Mouse (Mus musculus) embryonic facial prominence, embryonic 13.5 days (tissue): ENCODE measurements around the gene Akt1. TPM values are rescaled to one million over a fixed set of nuclear protein-coding genes. Genes with fewer than 3 reads are reported as not detected.

ENCODE experiments used
- ATAC-seq: fragments of 200-750 bp; cut with Nextera tagmentation; 2 replicates; pipeline ENCODE4 v1.8.0; 2017; ENCODE audit warnings: low read depth; ENCODE audit not compliant: insufficient number of reproducible peaks, insufficient read depth, low FRiP score, low TSS enrichment
- H3K27ac ChIP-seq: fragments of 300-500 bp; sonication (generic); 2 replicates; pipeline ENCODE4 v1.5.1; 2015; ENCODE audit warnings: moderate library complexity, mild to moderate bottlenecking, inconsistent platforms
- H3K27me3 ChIP-seq: fragments of 300-500 bp; sonication (generic); 2 replicates; pipeline ENCODE4 v1.6.1; 2015; ENCODE audit warnings: mild to moderate bottlenecking, inconsistent platforms
- H3K36me3 ChIP-seq: fragments of 300-500 bp; sonication (generic); 2 replicates; pipeline ENCODE4 v1.6.1; 2015; ENCODE audit warnings: mild to moderate bottlenecking, inconsistent platforms
- H3K4me1 ChIP-seq: fragments of 300-500 bp; sonication (generic); 2 replicates; pipeline ENCODE4 v1.6.1; 2015; ENCODE audit warnings: inconsistent platforms
- H3K4me2 ChIP-seq: fragments of 300-500 bp; sonication (generic); 2 replicates; pipeline ENCODE4 v1.6.1; 2015; ENCODE audit warnings: moderate library complexity, mild to moderate bottlenecking, inconsistent platforms
- H3K4me3 ChIP-seq: fragments of 300-500 bp; sonication (generic); 2 replicates; pipeline ENCODE4 v1.5.1; 2015; ENCODE audit warnings: mild to moderate bottlenecking, inconsistent platforms
- H3K9ac ChIP-seq: fragments of 300-500 bp; sonication (generic); 2 replicates; pipeline ENCODE4 v1.6.1; 2015; ENCODE audit warnings: mild to moderate bottlenecking, inconsistent platforms
- H3K9me3 ChIP-seq: fragments of 300-500 bp; sonication (generic); 2 replicates; pipeline ENCODE4 v1.6.1; 2016; ENCODE audit warnings: inconsistent platforms
- WGBS: fragments of 180-500 bp; shearing (Covaris S2); methylation state at CpG from one replicate; pipeline ENCODE4 v1.1.7; 2015; ENCODE audit warnings: mixed read lengths; 5-methylcytosine and 5-hydroxymethylcytosine counted together
- polyA plus RNA-seq: library from polyadenylated mRNA; unstranded; fragments of >200 nt; fragmentation: Nextera tagmentation; extraction: Ambion mirVana; gene quantifications from 2 replicates; pipeline ENCODE4 v1.2.1, GENCODE M21; 2015

Gene Akt1
- polyA plus RNA-seq, 1 experiment from 2014 or later, result 49.7 TPM

DNA sequence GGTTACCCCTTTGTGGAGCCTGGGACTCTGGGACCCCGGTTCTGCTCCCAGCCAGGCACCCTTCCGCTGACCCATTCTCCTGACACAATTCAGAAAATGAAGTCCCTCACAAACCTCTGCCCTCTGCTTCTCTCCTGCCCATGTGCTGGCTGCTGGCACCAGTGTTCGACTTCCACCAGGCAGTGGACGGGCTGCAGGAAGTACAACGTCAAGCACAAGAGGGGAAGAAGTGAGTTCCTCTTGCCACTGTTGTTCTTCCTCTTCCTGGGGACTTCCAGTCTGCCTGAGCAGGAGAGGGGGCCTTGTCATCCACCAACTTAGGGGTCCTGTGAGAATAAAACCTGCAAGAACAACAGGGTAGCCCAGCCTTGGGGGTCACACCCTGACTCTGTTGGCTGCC is 41.8 kb downstream of the Akt1 start:
- no peak overlapping the region for H3K4me3 ChIP-seq
- no peaks in the 10 kb centered on the region for H3K9me3 ChIP-seq
- no peak overlapping the region for H3K27ac ChIP-seq
- no peak overlapping the region for H3K9ac ChIP-seq
- H3K36me3 ChIP-seq, result no peaks in the 10 kb centered on the region
- 78% methylated on average over 5 of the region's 5 CpGs for WGBS
- no peaks in the 10 kb centered on the region for H3K27me3 ChIP-seq
- no peak for ATAC-seq
- no peak overlapping the region for H3K4me2 ChIP-seq
- peaks cover 14% of the 10 kb centered on the region for H3K4me1 ChIP-seq

DNA sequence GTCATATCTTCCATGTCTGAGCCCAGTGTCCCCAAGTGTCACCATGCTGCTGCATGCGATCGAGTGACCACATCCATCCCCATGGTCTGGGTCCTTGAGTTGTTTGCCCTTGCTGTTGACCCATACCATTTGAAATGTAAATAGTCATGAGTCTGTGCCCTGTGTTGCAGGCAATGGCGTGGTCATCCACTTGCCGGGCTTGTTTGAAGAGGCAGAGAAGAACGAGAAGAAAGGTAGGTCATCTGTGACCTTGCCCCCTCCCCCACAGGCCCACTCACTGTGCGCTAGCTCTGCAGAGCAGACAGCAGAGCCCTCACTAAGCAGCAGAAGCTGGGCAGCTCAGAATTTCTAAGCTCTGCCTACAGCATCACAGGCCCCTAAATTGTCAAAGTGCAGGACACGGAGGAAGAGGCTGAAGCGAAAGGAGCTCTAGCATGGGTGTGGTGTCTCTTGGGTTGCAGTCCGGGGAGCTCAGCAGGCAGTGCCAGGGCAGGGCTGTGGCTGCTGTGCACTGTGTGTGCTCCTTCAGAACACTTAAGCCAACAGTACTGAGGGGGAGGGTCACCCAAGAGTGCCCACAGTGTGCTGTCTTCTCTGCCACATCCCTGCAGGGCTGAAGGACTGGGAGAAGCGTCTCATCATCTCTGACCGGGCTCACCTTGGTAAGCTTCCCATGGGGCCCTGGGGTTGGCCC is 42.5 kb downstream of the Akt1 start:
- Histone ChIP-seq H3K9me3 (no peaks in the 10 kb centered on the region), H3K27ac (no peak overlapping the region), H3K4me1 (peaks cover 14% of the 10 kb centered on the region), H3K9ac (no peak overlapping the region), H3K4me2 (no peak overlapping the region), H3K27me3 (no peaks in the 10 kb centered on the region), H3K36me3 (no peaks in the 10 kb centered on the region), H3K4me3 (no peak overlapping the region)
- WGBS, result 74% methylated on average over 11 of the region's 11 CpGs
- no peak for ATAC-seq

DNA sequence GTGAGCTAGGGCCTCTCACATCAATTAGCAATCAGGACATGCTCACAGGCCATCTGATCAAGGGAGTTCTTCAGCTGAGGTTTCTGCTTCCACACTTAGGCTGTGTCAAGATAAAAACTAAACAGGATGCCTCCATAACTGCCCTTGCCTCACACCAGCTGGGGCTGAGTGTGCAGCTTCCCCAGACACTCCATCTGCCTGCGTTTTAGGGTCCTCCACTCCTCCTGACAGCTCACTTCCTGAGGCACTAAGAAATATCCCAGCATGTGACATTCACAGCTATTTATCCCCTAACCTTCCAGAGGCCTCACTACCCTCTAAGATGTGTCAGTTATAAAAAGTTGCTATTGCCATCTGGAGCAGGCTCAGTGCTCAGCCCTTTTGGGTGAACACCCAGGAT is 43.2 kb downstream of the Akt1 start:
- WGBS, result 38% methylated on average over 1 of the region's 1 CpGs
- no peak overlapping the region for H3K27ac ChIP-seq
- no peak overlapping the region for H3K4me3 ChIP-seq
- H3K36me3 ChIP-seq, result no peaks in the 10 kb centered on the region
- H3K4me2 ChIP-seq, result no peak overlapping the region
- H3K4me1 ChIP-seq, result peaks cover 14% of the 10 kb centered on the region
- no peaks in the 10 kb centered on the region for H3K9me3 ChIP-seq
- H3K9ac ChIP-seq, result no peak overlapping the region
- no peaks in the 10 kb centered on the region for H3K27me3 ChIP-seq
- no peak for ATAC-seq

DNA sequence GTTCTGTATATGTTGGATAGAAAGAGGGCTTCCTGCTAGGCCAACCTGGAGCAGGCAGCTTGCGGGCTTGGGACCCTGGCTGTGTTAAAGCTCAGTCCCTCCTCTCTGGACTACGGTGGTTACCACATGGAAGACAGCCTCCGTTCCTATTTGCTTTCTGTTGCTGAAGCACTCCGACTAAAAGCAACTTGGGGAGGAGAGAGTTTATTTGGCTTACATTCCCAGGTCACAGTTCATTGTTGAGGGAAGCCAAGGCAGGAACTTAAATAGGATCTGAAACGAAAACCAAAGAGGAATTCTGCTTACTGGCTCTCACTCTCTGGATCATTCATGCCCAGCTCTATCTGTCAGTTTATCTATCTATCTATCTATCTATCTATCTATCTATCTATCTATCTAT is 43.9 kb downstream of the Akt1 start:
- H3K36me3 ChIP-seq, result no peaks in the 10 kb centered on the region
- H3K4me3 ChIP-seq, result no peak overlapping the region
- H3K4me1 ChIP-seq, result peaks cover 14% of the 10 kb centered on the region
- no peaks in the 10 kb centered on the region for H3K9me3 ChIP-seq
- WGBS, result 81% methylated on average over 5 of the region's 5 CpGs
- ATAC-seq, result no peak
- H3K27me3 ChIP-seq, result no peaks in the 10 kb centered on the region
- H3K27ac ChIP-seq, result no peak overlapping the region
- no peak overlapping the region for H3K9ac ChIP-seq
- no peak overlapping the region for H3K4me2 ChIP-seq

DNA sequence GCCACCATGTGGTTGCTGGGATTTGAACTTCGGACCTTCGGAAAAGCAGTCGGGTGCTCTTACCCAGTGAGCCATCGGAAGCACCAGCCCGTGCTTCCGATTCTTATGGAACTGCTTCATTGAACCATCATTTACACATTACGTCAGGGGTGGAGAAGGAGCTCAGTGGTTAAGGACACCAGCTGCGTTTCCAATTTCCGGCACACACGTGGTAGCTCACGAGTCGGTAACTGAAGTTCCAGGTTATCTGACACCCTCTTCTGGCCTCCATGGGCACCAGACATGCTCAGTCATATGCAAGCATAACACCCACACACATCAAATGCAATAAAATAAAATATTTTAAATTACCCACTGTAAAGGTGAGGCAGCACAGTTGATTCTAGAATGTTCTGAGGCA is 44.7 kb downstream of the Akt1 start:
- no peak overlapping the region for H3K4me3 ChIP-seq
- H3K36me3 ChIP-seq, result no peaks in the 10 kb centered on the region
- no peak overlapping the region for H3K27ac ChIP-seq
- H3K27me3 ChIP-seq, result no peaks in the 10 kb centered on the region
- H3K9ac ChIP-seq, result no peak overlapping the region
- no peak overlapping the region for H3K4me2 ChIP-seq
- no peak for ATAC-seq
- H3K4me1 ChIP-seq, result peaks cover 14% of the 10 kb centered on the region
- 85% methylated on average over 12 of the region's 12 CpGs for WGBS
- no peaks in the 10 kb centered on the region for H3K9me3 ChIP-seq

DNA sequence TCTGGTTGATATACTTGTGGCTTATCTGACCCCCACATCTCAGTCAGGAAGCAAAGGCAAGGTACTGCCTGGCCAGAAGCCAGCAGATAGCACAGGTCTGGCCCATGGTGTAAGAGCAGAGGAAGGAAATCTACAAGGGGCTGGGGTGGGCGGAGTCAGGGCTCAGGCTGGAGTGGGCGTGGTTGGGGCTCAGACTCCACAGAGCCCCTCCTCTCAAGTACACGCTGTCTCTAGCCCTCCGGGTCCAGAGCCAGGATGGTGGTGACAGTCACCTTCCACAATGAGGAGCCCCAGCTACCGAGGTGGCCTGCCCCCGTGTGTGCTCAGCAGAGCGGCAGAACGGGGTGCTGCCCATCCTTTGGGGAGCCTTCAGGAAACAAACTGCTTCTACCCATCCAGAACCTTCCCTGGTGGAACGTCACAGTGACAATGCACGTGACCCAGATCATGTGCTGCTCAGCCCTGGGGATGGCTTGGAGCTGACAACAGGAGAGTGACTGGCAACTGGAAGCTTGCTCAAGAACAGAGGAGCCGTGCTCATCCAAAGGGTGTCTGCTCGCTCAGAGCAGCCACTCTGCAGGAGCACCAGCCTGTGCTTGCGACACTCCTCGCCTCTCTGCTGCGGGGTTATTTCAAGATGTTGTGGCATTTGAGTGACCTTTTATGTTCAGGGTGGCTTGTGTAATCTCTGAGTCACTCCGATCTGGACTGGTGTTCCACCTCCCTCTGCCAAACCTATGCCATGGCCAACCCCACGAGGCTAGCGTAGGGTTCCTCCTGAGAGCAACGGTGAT is 45.6 kb downstream of the Akt1 start:
- Histone ChIP-seq H3K4me2 (peak overlapping the region; percentile 56), H3K9me3 (no peaks in the 10 kb centered on the region), H3K36me3 (no peaks in the 10 kb centered on the region), H3K4me3 (peak overlapping the region; percentile 28), H3K4me1 (peaks cover 14% of the 10 kb centered on the region), H3K27me3 (no peaks in the 10 kb centered on the region), H3K9ac (peak overlapping the region; percentile 41), H3K27ac (no peak overlapping the region)
- ATAC-seq, result peak; percentile 23; the same call in 1 of the 2 replicates
- WGBS, result 35% methylated on average over 19 of the region's 19 CpGs

DNA sequence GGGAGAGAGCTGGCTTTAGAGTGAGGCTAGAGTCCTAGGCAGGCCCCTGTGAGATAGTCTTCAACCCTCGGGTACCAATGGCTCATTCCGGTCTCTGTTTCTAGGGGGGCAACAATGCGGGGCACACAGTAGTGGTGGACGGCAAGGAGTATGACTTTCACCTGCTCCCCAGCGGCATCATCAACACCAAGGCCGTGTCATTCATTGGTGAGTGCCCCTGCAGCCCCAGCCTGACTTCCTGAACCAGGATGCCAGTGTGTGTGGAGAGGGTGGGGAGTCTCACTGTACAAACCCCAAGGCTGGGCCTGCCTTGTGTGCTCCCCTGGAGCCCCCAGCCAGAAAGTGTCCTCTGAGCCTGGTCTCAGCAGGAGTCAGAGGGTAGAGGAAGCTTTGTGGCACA is 46.5 kb downstream of the Akt1 start:
- H3K4me1 ChIP-seq, result peaks cover 18% of the 10 kb centered on the region
- no peaks in the 10 kb centered on the region for H3K36me3 ChIP-seq
- H3K4me3 ChIP-seq, result no peak overlapping the region
- 86% methylated on average over 6 of the region's 6 CpGs for WGBS
- no peak overlapping the region; the same call in 1 of the 2 replicates for H3K27ac ChIP-seq
- no peaks in the 10 kb centered on the region for H3K27me3 ChIP-seq
- H3K9me3 ChIP-seq, result no peaks in the 10 kb centered on the region
- no peak overlapping the region for H3K4me2 ChIP-seq
- H3K9ac ChIP-seq, result no peak overlapping the region
- ATAC-seq, result no peak

DNA sequence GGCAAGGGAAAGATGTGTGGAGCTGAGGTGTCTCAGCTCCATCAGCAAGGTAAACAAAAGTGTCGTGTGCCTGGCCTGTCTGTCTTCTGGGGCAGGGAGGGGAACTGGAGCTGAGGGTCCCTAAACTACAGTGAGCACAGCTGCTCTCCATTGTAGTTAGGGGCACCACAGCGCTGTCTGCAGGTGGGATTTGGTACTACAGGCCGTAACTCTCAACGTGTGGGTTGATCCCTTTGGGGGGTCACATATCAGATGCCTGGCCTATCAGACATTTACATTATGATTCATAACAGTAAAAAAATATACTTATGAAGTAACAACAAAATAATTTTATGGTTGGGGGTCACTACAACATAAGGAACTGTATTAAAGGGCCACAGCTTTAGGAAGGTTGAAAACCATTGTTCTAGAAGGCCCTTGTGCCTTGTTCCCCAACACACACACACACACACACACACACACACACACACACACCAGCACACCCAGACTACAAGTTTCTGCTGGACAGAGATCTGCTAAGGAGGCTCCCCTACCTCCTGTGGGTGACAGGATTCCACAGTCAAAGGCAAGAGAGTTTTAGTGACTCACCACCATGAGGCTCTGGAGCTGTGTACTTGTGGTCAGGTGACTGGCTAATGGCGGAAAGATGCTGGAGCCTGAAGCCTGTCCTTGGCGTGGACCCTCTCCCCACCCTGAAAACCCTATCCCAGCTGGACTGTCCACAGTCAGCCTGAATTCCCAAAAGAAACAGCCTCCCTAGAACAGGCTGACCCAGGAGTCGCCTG is 47.4 kb downstream of the Akt1 start:
- Histone ChIP-seq H3K4me2 (no peak overlapping the region), H3K27ac (no peak overlapping the region), H3K4me3 (no peak overlapping the region), H3K4me1 (peaks cover 20% of the 10 kb centered on the region), H3K27me3 (peaks cover 5% of the 10 kb centered on the region), H3K9me3 (no peaks in the 10 kb centered on the region), H3K36me3 (no peaks in the 10 kb centered on the region), H3K9ac (no peak overlapping the region)
- WGBS, result 58% methylated on average over 7 of the region's 7 CpGs
- ATAC-seq, result no peak

DNA sequence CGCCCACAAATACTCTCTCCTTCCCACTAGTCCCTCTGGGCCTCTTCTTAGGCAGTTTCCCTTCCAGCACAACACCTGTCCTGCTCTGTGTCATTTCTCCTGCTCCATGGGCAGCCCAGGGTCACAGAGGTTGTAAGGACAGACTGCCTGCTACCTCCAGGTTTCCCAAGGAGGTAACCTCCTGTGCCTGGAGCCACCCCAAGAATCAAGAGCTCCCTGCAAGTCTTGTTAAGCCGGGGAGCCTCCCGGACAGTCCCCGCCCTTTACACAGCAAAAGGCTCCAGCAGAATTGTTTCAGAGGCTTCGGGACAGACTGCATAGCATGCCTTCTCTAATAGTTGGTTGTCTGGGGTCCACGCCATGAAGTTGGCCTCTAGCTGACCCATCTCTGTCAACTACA is 48.2 kb downstream of the Akt1 start:
- 76% methylated on average over 6 of the region's 6 CpGs for WGBS
- H3K36me3 ChIP-seq, result no peaks in the 10 kb centered on the region
- no peak for ATAC-seq

DNA sequence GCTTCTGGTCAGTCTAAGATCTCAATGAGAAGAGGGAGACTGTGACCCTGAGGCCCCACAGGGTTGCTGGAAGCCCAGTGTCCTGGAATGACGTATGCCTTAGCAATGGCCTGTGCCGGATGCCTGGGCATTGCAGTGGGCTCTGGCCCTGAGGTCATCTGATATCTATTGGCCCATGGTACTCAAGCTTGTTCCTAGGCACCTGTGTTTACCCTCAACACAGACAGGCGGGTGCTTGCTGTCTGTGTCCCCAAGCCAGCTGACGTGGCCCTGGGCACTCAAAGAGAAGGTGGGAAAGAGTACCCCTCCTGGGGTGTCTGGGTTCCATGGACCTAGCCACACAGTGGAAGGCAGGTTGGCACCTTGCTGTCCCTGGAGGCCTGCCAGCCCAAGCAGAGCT is 49.0 kb downstream of the Akt1 start:
- H3K27ac ChIP-seq, result no peak overlapping the region
- no peaks in the 10 kb centered on the region for H3K9me3 ChIP-seq
- H3K4me3 ChIP-seq, result no peak overlapping the region
- H3K36me3 ChIP-seq, result no peaks in the 10 kb centered on the region
- H3K4me2 ChIP-seq, result no peak overlapping the region
- peaks cover 20% of the 10 kb centered on the region for H3K27me3 ChIP-seq
- H3K9ac ChIP-seq, result no peak overlapping the region
- ATAC-seq, result no peak
- H3K4me1 ChIP-seq, result peaks cover 20% of the 10 kb centered on the region
- 84% methylated on average over 4 of the region's 4 CpGs for WGBS

More for the DNA sequence above, 48.2 kb downstream of the Akt1 start:
- no peak overlapping the region for H3K4me3 ChIP-seq
- H3K27ac ChIP-seq, result no peak overlapping the region
- no peaks in the 10 kb centered on the region for H3K9me3 ChIP-seq
- H3K27me3 ChIP-seq, result peaks cover 13% of the 10 kb centered on the region
- no peak overlapping the region for H3K4me2 ChIP-seq
- peaks cover 20% of the 10 kb centered on the region for H3K4me1 ChIP-seq
- no peak overlapping the region for H3K9ac ChIP-seq

DNA sequence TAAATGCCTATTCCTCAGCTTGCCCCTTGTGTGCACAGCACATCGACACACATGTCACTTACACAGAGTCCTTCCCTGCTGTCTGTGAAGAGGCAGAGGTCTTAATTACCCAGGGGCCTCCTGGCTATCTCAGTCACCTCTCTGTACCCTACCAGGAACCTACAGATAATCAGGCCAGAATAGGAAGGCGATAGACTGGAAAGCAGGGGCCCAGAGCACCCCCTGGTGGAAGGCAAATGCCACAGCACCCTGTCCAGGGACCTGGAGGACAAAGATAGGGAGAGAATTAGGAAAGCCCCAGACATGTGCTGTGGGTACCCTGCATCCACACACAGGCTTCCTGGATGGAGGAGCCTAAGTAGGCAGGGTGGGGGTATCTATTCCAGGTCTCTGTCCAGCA is 50.9 kb downstream of the Akt1 start:
- H3K4me1 ChIP-seq, result peaks cover 26% of the 10 kb centered on the region
- WGBS, result 16% methylated on average over 2 of the region's 2 CpGs
- H3K4me2 ChIP-seq, result no peak overlapping the region
- no peaks in the 10 kb centered on the region for H3K36me3 ChIP-seq
- H3K27me3 ChIP-seq, result peaks cover 38% of the 10 kb centered on the region
- ATAC-seq, result no peak
- H3K4me3 ChIP-seq, result no peak overlapping the region
- H3K27ac ChIP-seq, result no peak overlapping the region
- H3K9me3 ChIP-seq, result no peaks in the 10 kb centered on the region
- no peak overlapping the region for H3K9ac ChIP-seq
